Mouse (Mus musculus) hindbrain, embryonic 11.5 days (tissue): ENCODE measurements at regions not wholly inside any gene's neighbourhood (a gene's known extent, or its start where the extent isn't known, plus 50 kb on each side); places are given as distances from the start of the nearest gene placed in this dataset.

Source experiments
- ATAC-seq: fragments of 200-750 bp; cut with Nextera tagmentation; 2 replicates; pipeline ENCODE4 v1.8.0; 2017; ENCODE audit warnings: mild to moderate bottlenecking, moderate TSS enrichment, moderate library complexity; ENCODE audit not compliant: low FRiP score
- DNase-seq: peaks from one replicate; pipeline ENCODE4 v3.0.0-alpha.2; 2015; ENCODE audit warnings: low spot score
- H3K27ac ChIP-seq: fragments of 300-500 bp; sonication (generic); 2 replicates; pipeline ENCODE4 v1.5.1; 2014; ENCODE audit warnings: mild to moderate bottlenecking, low read depth, low read length
- H3K27me3 ChIP-seq: fragments of 300-500 bp; sonication (generic); 2 replicates; pipeline ENCODE4 v1.6.1; 2014; ENCODE audit warnings: mild to moderate bottlenecking, low read length, moderate library complexity, mixed read lengths; ENCODE audit not compliant: control insufficient read depth, insufficient read depth
- H3K36me3 ChIP-seq: fragments of 300-500 bp; sonication (generic); 2 replicates; pipeline ENCODE4 v1.6.1; 2014; ENCODE audit warnings: mild to moderate bottlenecking, low read length, moderate library complexity, mixed read lengths; ENCODE audit not compliant: control insufficient read depth, insufficient read depth
- H3K4me1 ChIP-seq: fragments of 300-500 bp; sonication (generic); replicated peaks from 2 replicates; pipeline ENCODE4 v1.6.1; 2014; ENCODE audit warnings: low read length, mixed read lengths; ENCODE audit not compliant: control insufficient read depth, insufficient read depth
- H3K4me2 ChIP-seq: fragments of 300-500 bp; sonication (generic); replicated peaks from 2 replicates; pipeline ENCODE4 v1.6.1; 2014; ENCODE audit warnings: mild to moderate bottlenecking, low read depth, low read length
- H3K4me3 ChIP-seq: fragments of 300-500 bp; sonication (generic); 2 replicates; pipeline ENCODE4 v1.5.1; 2014; ENCODE audit warnings: low read depth, low read length
- H3K9ac ChIP-seq: fragments of 300-500 bp; sonication (generic); 2 replicates; pipeline ENCODE4 v1.6.1; 2014; ENCODE audit warnings: low read depth, low read length
- H3K9me3 ChIP-seq: fragments of 300-500 bp; sonication (generic); 2 replicates; pipeline ENCODE4 v1.6.1; 2016; ENCODE audit warnings: low read length; ENCODE audit not compliant: control insufficient read depth
- WGBS: fragments of 180-500 bp; shearing (Covaris S2); extraction: QIAGEN DNeasy Blood & Tissue Kit; methylation state at CpG from one replicate; pipeline ENCODE4 v1.1.7; 2014; 5-methylcytosine and 5-hydroxymethylcytosine counted together

DNA sequence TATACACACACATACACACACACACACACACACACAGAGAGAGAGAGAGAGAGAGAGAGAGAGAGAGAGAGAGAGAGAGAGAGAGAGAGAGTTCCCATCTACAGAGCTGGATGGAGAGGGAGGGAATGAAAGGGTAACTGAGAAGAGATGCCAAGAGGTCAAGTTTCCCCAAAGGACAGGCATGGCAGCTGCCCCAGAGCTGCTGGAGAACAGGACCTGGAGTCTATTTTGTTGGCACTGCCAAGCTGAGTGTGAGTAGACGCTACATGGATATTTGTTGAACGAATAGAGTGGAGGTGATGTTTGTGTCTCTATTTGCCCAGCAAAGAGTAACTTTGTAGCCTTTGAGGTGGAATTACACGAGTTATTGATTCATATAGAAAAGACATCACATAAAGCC lies 50.2 kb upstream of the E2f3 start:
- 89% methylated on average over 3 of the region's 3 CpGs for WGBS
- no peaks in the 10 kb centered on the region for H3K4me1 ChIP-seq
- H3K27ac ChIP-seq = no peak overlapping the region
- no peaks in the 10 kb centered on the region for H3K36me3 ChIP-seq
- no peaks in the 10 kb centered on the region for H3K27me3 ChIP-seq
- no peak overlapping the region for H3K4me2 ChIP-seq
- no peak overlapping the region for H3K9ac ChIP-seq
- no peaks in the 10 kb centered on the region for H3K9me3 ChIP-seq
- DNase-seq = no peak
- ATAC-seq = no peak
- no peak overlapping the region for H3K4me3 ChIP-seq
